Mouse (Mus musculus) CH12.LX (cell line): ENCODE measurements at regions not wholly inside any gene's neighbourhood (a gene's known extent, or its start where the extent isn't known, plus 50 kb on each side); places are given as distances from the start of the nearest gene placed in this dataset.

Source experiments
- DNase-seq: peaks from one replicate; pipeline ENCODE4 v3.0.0-alpha.2; 2013; ENCODE audit errors: extremely low read depth
- H3K27ac ChIP-seq: 2 replicates; pipeline ENCODE4 v1.5.1; 2012; ENCODE audit warnings: low read depth, mild to moderate bottlenecking, control low read depth, moderate library complexity; ENCODE audit not compliant: insufficient read depth
- H3K27me3 ChIP-seq: replicated peaks from 2 replicates; pipeline ENCODE3; 2012; ENCODE audit warnings: inconsistent platforms
- H3K36me3 ChIP-seq, 2 experiments: replicated peaks in 1 of 2; 2 replicates each; pipeline versions ENCODE3 to v1.6.1; 2012; ENCODE audit warnings: inconsistent platforms in 1 of 2, low read length in 1 of 2, mild to moderate bottlenecking in 1 of 2, mixed read lengths in 1 of 2, moderate library complexity in 1 of 2; ENCODE audit not compliant: control insufficient read depth in 1 of 2, insufficient read depth in 1 of 2
- H3K4me1 ChIP-seq, 2 experiments: 2 replicates each; pipeline ENCODE4 v1.6.1; 2012; ENCODE audit warnings: inconsistent platforms in 1 of 2, moderate library complexity in 1 of 2; ENCODE audit not compliant: insufficient read depth in 2 of 2, control insufficient read depth in 1 of 2
- H3K4me2 ChIP-seq: 2 replicates; pipeline ENCODE4 v1.6.1; 2012; ENCODE audit warnings: low read depth, mild to moderate bottlenecking, control low read depth; ENCODE audit not compliant: poor library complexity, insufficient read depth, severe bottlenecking
- H3K4me3 ChIP-seq, 3 experiments: fragments of 150-350 bp in 1 of 3; sonication (generic) in 1 of 3; replicated peaks in 1 of 3; 2 replicates each; pipeline versions ENCODE3 to v1.5.1; 2011 to 2012; ENCODE audit warnings: low read depth in 2 of 3, low read length in 2 of 3, mild to moderate bottlenecking in 2 of 3, moderate library complexity in 2 of 3, control low read depth in 1 of 3, improper control_type of control experiment in 1 of 3, inconsistent platforms in 1 of 3, mixed read lengths in 1 of 3; ENCODE audit not compliant: poor library complexity in 1 of 3
- H3K79me2 ChIP-seq: replicated peaks from 2 replicates; pipeline ENCODE4 v1.6.1; 2012; ENCODE audit warnings: mild to moderate bottlenecking, moderate library complexity; ENCODE audit not compliant: control insufficient read depth, poor library complexity, insufficient read depth, severe bottlenecking; ENCODE audit errors: extremely low read depth
- H3K9ac ChIP-seq: 2 replicates; pipeline ENCODE4 v1.6.1; 2012; ENCODE audit warnings: low read depth, mild to moderate bottlenecking, control low read depth, moderate library complexity; ENCODE audit not compliant: insufficient read depth
- H3K9me3 ChIP-seq: replicated peaks from 2 replicates; pipeline ENCODE3; 2012; ENCODE audit warnings: low read length, inconsistent platforms, mixed read lengths
- BHLHE40 ChIP-seq: IDR thresholded peaks from 2 replicates; pipeline ENCODE4 v1.6.1; 2011; ENCODE audit warnings: mild to moderate bottlenecking, low read depth, low read length, improper control_type of control experiment
- CHD2 ChIP-seq: IDR thresholded peaks from 2 replicates; pipeline ENCODE4 v1.6.1; 2011; ENCODE audit warnings: low read length, improper control_type of control experiment
- EP300 ChIP-seq: IDR thresholded peaks from 2 replicates; pipeline ENCODE4 v1.6.1; 2011; ENCODE audit warnings: low read length, improper control_type of control experiment
- GABPA ChIP-seq: IDR thresholded peaks from 2 replicates; pipeline ENCODE4 v1.6.1; 2012; ENCODE audit warnings: low read depth, low read length, improper control_type of control experiment, inconsistent platforms; ENCODE audit not compliant: insufficient replicate concordance
- HCFC1 ChIP-seq: IDR thresholded peaks from 2 replicates; pipeline ENCODE4 v1.6.1; 2012; ENCODE audit warnings: low read depth, mild to moderate bottlenecking, inconsistent platforms, low read length, improper control_type of control experiment
- JUN ChIP-seq: IDR thresholded peaks from 2 replicates; pipeline ENCODE4 v1.6.1; 2011; ENCODE audit warnings: low read depth, mild to moderate bottlenecking, low read length, improper control_type of control experiment, moderate library complexity; ENCODE audit not compliant: insufficient read depth
- MAFK ChIP-seq: IDR thresholded peaks from 2 replicates; pipeline ENCODE4 v1.6.1; 2011; ENCODE audit warnings: low read length, improper control_type of control experiment; ENCODE audit not compliant: insufficient replicate concordance
- MAX ChIP-seq: IDR thresholded peaks from 2 replicates; pipeline ENCODE4 v1.6.1; 2011; ENCODE audit warnings: low read length, improper control_type of control experiment
- MXI1 ChIP-seq: IDR thresholded peaks from 2 replicates; pipeline ENCODE4 v1.6.1; 2011; ENCODE audit warnings: mild to moderate bottlenecking, low read depth, low read length, improper control_type of control experiment
- NELFE ChIP-seq: IDR thresholded peaks from 2 replicates; pipeline ENCODE4 v1.6.1; 2011; ENCODE audit warnings: low read depth, low read length, improper control_type of control experiment
- POLR2A ChIP-seq: IDR thresholded peaks from 2 replicates; pipeline ENCODE4 v1.6.1; 2011; ENCODE audit warnings: low read depth, mild to moderate bottlenecking, improper control_type of control experiment, low read length
- POLR2AphosphoS2 ChIP-seq: IDR thresholded peaks from 2 replicates; pipeline ENCODE4 v1.6.1; 2011; ENCODE audit warnings: low read depth, low read length, improper control_type of control experiment
- RAD21 ChIP-seq: IDR thresholded peaks from 2 replicates; pipeline ENCODE4 v1.6.1; 2011; ENCODE audit warnings: low read depth, mild to moderate bottlenecking, low read length, improper control_type of control experiment, moderate library complexity
- RCOR1 ChIP-seq: conservative IDR thresholded peaks from 2 replicates; pipeline ENCODE4 v1.6.1; 2012; ENCODE audit warnings: low read depth, mild to moderate bottlenecking, inconsistent platforms, low read length, improper control_type of control experiment
- SIN3A ChIP-seq: IDR thresholded peaks from 2 replicates; pipeline ENCODE4 v1.6.1; 2012; ENCODE audit warnings: low read length, improper control_type of control experiment, inconsistent platforms
- USF2 ChIP-seq: conservative IDR thresholded peaks from 2 replicates; pipeline ENCODE4 v1.6.1; 2011; ENCODE audit warnings: low read depth, low read length, improper control_type of control experiment
- ZC3H11A ChIP-seq: IDR thresholded peaks from 2 replicates; pipeline ENCODE4 v1.6.1; 2012; ENCODE audit warnings: low read depth, mild to moderate bottlenecking, inconsistent platforms, low read length, improper control_type of control experiment
- ZNF384 ChIP-seq: IDR thresholded peaks from 2 replicates; pipeline ENCODE4 v1.6.1; 2012; ENCODE audit warnings: low read depth, low read length, improper control_type of control experiment, inconsistent platforms
- dilution Hi-C: fragments of 300-500 bp; cut with MboI; formaldehyde crosslinking; loops from 2 replicates; pipeline ENCODE4 v1.14.3; 2020; ENCODE audit warnings: low sequenced_read_pairs; ENCODE audit not compliant: extremely low pct_unique_long_range_greater_than_20kb, extremely low pct_ligation_motif_present
- in situ Hi-C: fragments of 300-500 bp; cut with MboI; formaldehyde crosslinking; loops from 3 replicates; pipeline ENCODE4 v1.14.3; 2019; ENCODE audit warnings: low sequenced_read_pairs, low pct_ligation_motif_present, low pct_unique_long_range_greater_than_20kb, mixed read lengths

GRCm38 (mm10) chr9:52458518-52458917, 221.1 kb downstream of the AI593442 start:
- H3K9me3 ChIP-seq: no peaks in the 10 kb centered on the region
- H3K27me3 ChIP-seq: no peaks in the 10 kb centered on the region
- H3K9ac ChIP-seq: no peak overlapping the region
- H3K27ac ChIP-seq: no peak overlapping the region
- dilution Hi-C loops (no loop called here), in situ Hi-C loops (no loop called here)
- H3K79me2 ChIP-seq: no peaks in the 10 kb centered on the region
- no peaks in the 10 kb centered on the region for H3K4me1 ChIP-seq
- H3K4me3 ChIP-seq: no peak overlapping the region
- TF ChIP-seq GABPA (no peak), NELFE (no peak), EP300 (no peak), ZNF384 (no peak), SIN3A (no peak), BHLHE40 (no peak), JUN (no peak), USF2 (no peak), MAFK (no peak), CHD2 (no peak), RAD21 (no peak), MAX (no peak), POLR2A (no peak)
- no peak overlapping the region for H3K4me2 ChIP-seq
- H3K36me3 ChIP-seq: no peaks in the 10 kb centered on the region
- DNase-seq: no peak

GRCm38 (mm10) chr9:52454445-52454844, 225.1 kb downstream of the AI593442 start:
- TF ChIP-seq RCOR1: no peak
- in situ Hi-C loops: no loop called here
- no peaks in the 10 kb centered on the region for H3K79me2 ChIP-seq

GRCm38 (mm10) chr9:52451792-52452191, 227.8 kb downstream of the AI593442 start:
- H3K4me3 ChIP-seq: no peak overlapping the region
- TF ChIP-seq MXI1 (no peak), HCFC1 (no peak), MAFK (no peak), ZC3H11A (no peak), ZNF384 (peak; percentile 60), NELFE (no peak), POLR2AphosphoS2 (no peak), CHD2 (no peak)
- TF ChIP-seq, all 38 proteins: peak for 1
- Histone ChIP-seq H3K4me1 (no peaks in the 10 kb centered on the region), H3K79me2 (no peaks in the 10 kb centered on the region), H3K27me3 (no peaks in the 10 kb centered on the region), H3K9me3 (no peaks in the 10 kb centered on the region), H3K36me3 (no peaks in the 10 kb centered on the region), H3K4me2 (no peak overlapping the region), H3K27ac (no peak overlapping the region), H3K9ac (no peak overlapping the region)
- dilution Hi-C loops (no loop called here), in situ Hi-C loops (no loop called here)
- no peak for DNase-seq

More at GRCm38 (mm10) chr9:52454445-52454844, 225.1 kb downstream of the AI593442 start:
- no peak for DNase-seq
- Histone ChIP-seq H3K9ac (no peak overlapping the region), H3K27me3 (no peaks in the 10 kb centered on the region), H3K4me3 (no peak overlapping the region), H3K27ac (no peak overlapping the region), H3K4me1 (no peaks in the 10 kb centered on the region), H3K4me2 (no peak overlapping the region), H3K36me3 (no peaks in the 10 kb centered on the region), H3K9me3 (no peaks in the 10 kb centered on the region)
- dilution Hi-C loops: no loop called here
